Mouse (Mus musculus) gastrocnemius, postnatal 36 days (tissue): ENCODE measurements around the gene Zfhx3. TPM values are rescaled to one million over a fixed set of nuclear protein-coding genes. Genes with fewer than 3 reads are reported as not detected.
A peak's percentile ranks its signal among the peaks of the same experiment; 100 is the strongest.

ENCODE experiments used
- DNase-seq, 2 experiments: peaks; one replicate each; pipeline ENCODE4 v3.0.0; 2022
- intact Hi-C: fragments of 180-260 bp; cut with DNase I; formaldehyde crosslinking; loops from one replicate; pipeline ENCODE4 v1.15.1; 2025
- total RNA-seq, 2 experiments: library from RNA; stranded (reverse); gene quantifications; 2 replicates each; pipeline ENCODE4 v1.2.3; 2021

Gene Zfhx3
- total RNA-seq, 2 experiments from 2014 or later, result 12.7 to 13.4 TPM

- intact Hi-C loops, result no loop called here
- no peak for DNase-seq
These were observed 375.2 kb downstream of the Zfhx3 start for GRCm38 (mm10) chr8:108317532-108318093.

GRCm38 (mm10) chr8:108327711-108328110, 385.3 kb downstream of the Zfhx3 start:
- intact Hi-C loops, result no loop called here
- peak in 1 of 2 experiments; percentile 5 for DNase-seq

- no peak for DNase-seq
- intact Hi-C loops, result no loop called here
These were observed 405.9 kb downstream of the Zfhx3 start for GRCm38 (mm10) chr8:108348352-108348751.

GRCm38 (mm10) chr8:108348776-108349175, 406.3 kb downstream of the Zfhx3 start:
- intact Hi-C loops, result no loop called here
- no peak for DNase-seq

GRCm38 (mm10) chr8:108355119-108355777, 412.8 kb downstream of the Zfhx3 start:
- intact Hi-C loops, result no loop called here
- DNase-seq, result no peak

- no peak for DNase-seq
- intact Hi-C loops, result no loop called here
These were observed 419.0 kb downstream of the Zfhx3 start for GRCm38 (mm10) chr8:108361402-108361801.

GRCm38 (mm10) chr8:108362421-108362820, 420.0 kb downstream of the Zfhx3 start:
- intact Hi-C loops, result no loop called here
- no peak for DNase-seq

GRCm38 (mm10) chr8:108363435-108363834, 421.0 kb downstream of the Zfhx3 start:
- intact Hi-C loops, result no loop called here
- no peak for DNase-seq

GRCm38 (mm10) chr8:108363856-108364255, 421.4 kb downstream of the Zfhx3 start:
- intact Hi-C loops, result no loop called here
- DNase-seq, result no peak

- intact Hi-C loops, result no loop called here
- DNase-seq, result no peak
These were observed 426.6 kb downstream of the Zfhx3 start for GRCm38 (mm10) chr8:108369081-108369480.

GRCm38 (mm10) chr8:108370731-108371130, 428.3 kb downstream of the Zfhx3 start:
- intact Hi-C loops, result no loop called here
- DNase-seq, result no peak

GRCm38 (mm10) chr8:108373046-108373445, 430.6 kb downstream of the Zfhx3 start:
- intact Hi-C loops, result no loop called here
- DNase-seq, result no peak

GRCm38 (mm10) chr8:108378036-108378435, 435.6 kb downstream of the Zfhx3 start:
- no peak for DNase-seq
- intact Hi-C loops, result no loop called here

- DNase-seq, result no peak
- intact Hi-C loops, result no loop called here
These were observed 440.7 kb downstream of the Zfhx3 start for GRCm38 (mm10) chr8:108383121-108383520.

- intact Hi-C loops, result no loop called here
- peak; percentile 13 to 23 for DNase-seq
These were observed 444.9 kb downstream of the Zfhx3 start for GRCm38 (mm10) chr8:108387160-108387912.

- intact Hi-C loops, result no loop called here
- DNase-seq, result no peak
These were observed 445.4 kb downstream of the Zfhx3 start for GRCm38 (mm10) chr8:108387913-108388274.

GRCm38 (mm10) chr8:108392909-108393308, 450.5 kb downstream of the Zfhx3 start:
- DNase-seq, result no peak
- intact Hi-C loops, result no loop called here

- no peak for DNase-seq
- intact Hi-C loops, result no loop called here
These were observed 459.7 kb downstream of the Zfhx3 start for GRCm38 (mm10) chr8:108402149-108402548.

- intact Hi-C loops, result no loop called here
- no peak for DNase-seq
These were observed 464.5 kb downstream of the Zfhx3 start for GRCm38 (mm10) chr8:108406716-108407494.

- DNase-seq, result no peak
- intact Hi-C loops, result no loop called here
These were observed 476.9 kb downstream of the Zfhx3 start for GRCm38 (mm10) chr8:108419162-108419844.
